Mouse (Mus musculus): ENCODE measurements around the gene Depdc5.
"Not testable (repeated sequence)": the region's sequence is repeated elsewhere in the genome, so short reads cannot be mapped to it uniquely, and the experiment has no call there.

Depdc5 gene

DNA sequence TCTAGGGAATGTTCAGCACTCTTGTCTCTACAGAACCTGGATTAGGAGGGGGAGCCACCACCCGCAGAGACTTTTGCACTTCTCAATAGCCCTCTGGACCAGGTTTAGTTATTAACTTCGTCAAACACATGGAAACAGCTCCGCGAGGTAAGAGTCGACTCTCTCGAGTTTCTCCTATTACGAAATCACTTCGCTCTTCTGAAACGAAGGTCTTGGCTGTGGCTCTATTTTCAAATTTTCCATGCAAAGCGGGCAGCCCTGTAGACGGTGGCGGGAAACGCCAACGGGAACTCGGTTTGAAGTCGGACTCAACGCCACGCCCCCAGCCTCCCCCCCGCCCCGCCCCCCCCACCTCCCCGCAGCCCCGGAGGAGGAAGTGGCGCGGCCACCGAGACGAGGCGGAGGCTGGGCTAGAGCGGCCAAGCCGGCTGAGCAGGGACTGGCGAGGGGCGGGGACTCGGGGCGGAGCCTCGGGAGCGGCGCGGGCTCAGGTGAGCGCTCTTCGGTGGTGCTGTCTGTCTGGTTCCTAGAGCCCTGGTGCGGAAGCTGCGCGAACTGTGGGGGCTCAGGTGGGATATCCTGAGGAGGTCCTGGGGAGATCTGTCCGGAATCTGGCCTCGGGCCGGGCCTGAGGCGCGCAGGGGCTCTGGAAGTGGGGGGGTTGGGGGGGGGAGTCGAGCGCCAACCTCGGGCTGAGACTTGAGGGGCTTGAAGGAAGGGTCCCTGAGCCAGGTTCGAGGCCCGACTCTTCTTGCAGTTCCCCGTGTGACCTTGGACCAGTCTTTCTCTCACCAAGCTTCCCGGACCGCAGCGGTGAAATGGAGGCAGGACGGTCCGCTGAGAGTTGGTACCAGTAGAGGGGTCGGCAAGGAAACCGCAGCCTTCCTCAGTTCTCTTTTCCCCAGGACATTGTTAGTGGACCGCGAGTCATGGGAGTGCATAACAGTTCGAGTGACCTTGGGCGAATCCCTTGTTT is at the start of gene Depdc5:
TSS of gene Depdc5 (plus strand) at position 449 of the 976 bp plus-strand sequence.
- in situ Hi-C loops (cut with MboI, MseI), result loop anchor here (10.0 kb wide), 1 partner anchor 1311 kb away; no protein-coding TSS in a partner anchor

DNA sequence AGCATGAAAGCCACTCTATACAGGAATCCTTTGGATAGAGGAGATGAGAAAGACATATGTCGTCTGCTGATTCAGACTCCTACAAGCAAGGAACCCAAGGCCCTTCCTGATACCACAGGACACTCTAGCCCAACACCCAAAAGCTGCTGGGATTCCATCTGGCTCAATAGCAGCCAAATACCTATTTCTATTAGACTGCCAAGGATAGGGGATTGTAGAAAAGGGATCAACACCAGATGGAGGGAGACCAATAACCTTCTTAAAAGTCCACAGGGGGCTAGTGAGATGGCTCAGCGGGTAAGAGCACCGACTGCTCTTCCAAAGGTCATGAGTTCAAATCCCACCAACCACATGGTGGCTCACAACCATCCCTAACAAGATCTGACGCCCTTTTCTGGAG is 48.1 kb upstream of the Depdc5 start:
- in situ Hi-C loops (cut with MboI, MseI), result no loop called here

DNA sequence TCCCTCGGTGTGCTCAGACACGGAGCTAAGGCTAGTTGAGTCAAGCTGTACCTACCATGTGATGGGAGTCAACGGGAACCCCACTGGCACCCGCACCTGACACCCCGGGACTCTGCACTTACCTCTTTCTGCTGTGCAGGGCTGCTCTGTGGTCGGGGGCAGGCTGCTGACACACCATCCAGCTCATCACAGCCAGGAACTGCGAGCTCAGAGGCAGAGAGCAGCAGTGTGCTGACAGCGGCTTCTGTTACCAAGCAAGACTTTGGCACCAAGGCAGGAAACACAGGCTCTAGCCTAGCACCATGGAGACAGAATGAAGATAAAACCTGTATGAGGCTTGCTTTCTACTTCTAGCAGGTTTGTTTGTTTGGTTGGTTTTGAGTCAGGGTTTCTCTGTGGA is 43.0 kb upstream of the Depdc5 start:
- in situ Hi-C loops (cut with MboI, MseI), result no loop called here

DNA sequence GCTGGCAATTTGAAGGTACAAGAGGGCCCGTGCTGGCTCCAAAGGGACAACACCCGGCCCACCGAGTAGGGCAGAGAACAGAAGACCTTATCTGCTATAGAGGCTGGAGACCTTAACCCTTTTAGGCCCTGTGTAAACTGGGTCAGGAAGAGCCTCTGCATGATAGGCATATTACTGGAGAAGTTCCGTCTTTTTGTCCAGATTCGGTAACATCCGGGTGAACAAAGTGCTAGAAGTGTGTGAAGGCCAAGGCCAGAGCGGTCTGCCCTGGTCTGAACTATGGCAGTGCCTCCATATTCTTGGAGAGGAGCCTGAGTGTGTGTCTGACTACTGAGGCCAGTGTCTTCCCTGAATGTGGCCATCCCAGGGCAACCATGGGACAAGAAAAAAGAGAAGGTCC is 36.5 kb upstream of the Depdc5 start, which contains the start of gene Gm20671:
TSS of gene Gm20671 (minus strand) at position 101 of the 400 bp plus-strand sequence.
- in situ Hi-C loops (cut with MboI, MseI), result no loop called here

DNA sequence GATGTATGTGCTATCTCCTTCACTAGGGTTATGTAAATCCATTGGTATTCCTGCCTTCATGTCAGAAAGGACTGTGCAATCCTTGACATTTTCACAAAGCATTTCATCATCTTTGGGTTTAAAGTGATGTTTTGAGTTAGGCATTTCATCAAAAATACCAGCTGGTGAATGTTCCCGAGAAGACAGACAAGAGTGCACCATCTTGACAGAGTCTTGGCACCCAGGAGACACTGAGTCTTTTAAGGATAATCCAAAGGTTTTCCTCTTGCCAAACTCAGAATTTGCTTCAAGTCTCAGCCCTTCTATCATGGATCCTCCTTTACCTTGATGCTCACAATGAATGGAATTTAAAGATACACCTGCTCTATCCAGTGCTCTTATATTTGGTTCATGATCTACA is 34.7 kb upstream of the Depdc5 start:
- in situ Hi-C loops (cut with MboI, MseI), result not testable (repeated sequence)

DNA sequence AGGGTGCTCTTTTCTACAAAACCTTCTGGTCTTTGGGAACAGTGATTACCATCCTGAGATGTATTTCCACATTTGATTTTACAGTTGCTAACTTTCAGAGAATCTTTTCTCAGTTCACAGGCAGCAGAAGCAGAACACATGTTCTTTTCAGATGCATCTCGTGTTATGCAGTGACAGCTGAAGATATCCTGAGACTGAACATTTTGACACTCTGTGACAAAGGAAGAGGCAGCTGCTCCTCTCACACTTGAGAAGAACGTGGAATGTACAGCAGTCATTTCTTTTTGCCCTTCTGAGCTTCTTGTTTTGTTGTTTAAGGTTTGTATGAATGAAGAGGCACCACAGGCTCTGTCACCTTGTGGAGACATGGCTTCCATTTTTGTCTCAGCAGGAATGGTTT is 33.4 kb upstream of the Depdc5 start:
- in situ Hi-C loops (cut with MboI, MseI), result no loop called here

DNA sequence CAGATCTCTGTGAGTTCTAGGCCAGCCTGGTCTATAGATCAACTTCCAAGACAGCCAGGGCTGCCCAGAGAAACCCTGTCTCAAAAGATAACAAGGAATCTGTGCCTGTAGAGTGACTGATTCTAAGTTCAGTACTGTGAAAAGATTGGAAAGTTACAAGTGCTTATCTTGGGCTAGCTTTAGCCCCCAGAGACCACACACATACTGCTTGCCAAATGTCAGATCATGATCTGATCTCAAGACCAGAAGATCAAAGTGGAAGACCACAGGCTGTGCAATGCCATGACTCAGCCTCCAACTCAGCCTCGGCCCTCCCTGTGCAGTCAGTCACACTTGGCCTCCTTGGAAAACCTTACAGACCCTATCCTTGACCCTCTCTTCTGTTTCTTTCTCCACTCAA is 29.0 kb upstream of the Depdc5 start:
- in situ Hi-C loops (cut with MboI, MseI), result no loop called here

DNA sequence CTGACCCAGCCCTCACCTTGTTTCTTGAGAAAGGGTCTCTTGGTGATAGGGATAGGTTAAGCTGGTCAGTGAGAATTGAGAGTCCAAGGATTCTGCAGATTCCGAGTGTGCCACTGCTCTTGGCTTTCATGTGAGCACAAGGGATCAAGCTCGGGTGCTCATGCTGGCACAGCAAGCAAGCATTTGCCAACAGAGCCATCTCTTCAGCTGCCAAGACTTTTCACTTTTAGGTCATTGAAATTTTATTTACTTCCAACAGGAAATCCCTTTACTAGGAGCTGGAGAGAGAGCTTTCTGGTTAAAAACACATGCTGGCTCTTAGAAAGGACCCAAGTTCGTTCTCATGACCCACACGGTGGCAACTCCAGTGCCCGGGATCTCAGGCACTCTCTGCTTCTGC is 26.5 kb upstream of the Depdc5 start:
- in situ Hi-C loops (cut with MboI, MseI), result no loop called here

DNA sequence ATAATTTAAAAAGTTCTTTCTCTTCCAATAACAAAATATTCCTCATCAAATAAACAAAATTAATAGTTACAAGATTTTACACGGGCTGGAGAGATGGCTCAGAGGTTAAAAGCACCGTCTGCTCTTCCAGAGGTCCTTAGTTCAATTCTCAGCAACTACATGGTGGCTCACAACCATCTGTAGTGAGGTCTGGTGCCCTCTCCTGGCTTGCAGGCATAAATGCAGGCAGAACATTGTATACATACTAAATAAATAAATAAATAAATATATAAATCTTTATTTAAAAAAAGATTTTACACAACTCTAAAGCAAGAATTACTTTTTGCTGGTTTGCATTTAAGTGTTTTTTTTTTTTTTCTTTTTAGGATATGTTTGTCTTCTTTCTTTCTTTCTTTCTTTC is 23.5 kb upstream of the Depdc5 start:
- in situ Hi-C loops (cut with MboI, MseI), result no loop called here

DNA sequence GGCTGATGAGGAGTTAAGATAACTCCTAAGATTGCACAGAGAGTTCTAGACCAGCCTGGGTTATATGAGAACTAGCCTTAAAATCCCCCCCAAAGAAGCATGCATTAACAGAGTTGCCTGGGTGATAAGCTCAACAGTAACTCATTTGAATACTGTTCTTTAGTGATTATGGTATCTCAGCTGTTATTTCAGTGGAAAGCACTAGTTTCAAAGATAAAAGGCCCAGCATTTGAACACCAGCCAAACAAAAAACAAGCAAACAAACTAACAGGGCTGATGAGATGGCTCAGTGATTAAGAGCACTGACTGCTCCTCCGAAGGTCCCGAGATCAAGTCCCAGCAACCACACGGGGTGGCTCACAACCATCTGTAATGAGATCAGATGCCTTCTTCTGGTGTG is 14.3 kb upstream of the Depdc5 start:
- in situ Hi-C loops (cut with MboI, MseI), result no loop called here

DNA sequence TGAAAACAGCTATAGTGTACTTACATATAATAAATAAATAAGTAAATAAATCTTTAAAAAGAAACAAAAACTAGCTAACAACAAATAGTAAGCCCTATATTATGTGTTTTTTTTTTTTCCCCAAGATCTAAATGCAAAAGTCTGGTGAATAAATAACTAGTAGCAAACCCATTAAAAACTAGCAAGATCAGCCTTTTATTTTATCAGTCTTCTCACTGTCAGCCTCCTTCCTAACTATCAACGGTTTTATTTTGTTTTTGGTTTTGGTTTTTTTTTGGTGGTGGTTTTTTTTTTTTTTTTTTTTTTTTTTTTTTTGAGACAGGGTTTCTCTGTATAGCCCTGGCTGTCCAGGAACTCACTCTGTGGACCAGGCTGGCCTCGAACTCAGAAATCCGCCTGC is 13.9 kb upstream of the Depdc5 start:
- in situ Hi-C loops (cut with MboI, MseI), result not testable (repeated sequence)

DNA sequence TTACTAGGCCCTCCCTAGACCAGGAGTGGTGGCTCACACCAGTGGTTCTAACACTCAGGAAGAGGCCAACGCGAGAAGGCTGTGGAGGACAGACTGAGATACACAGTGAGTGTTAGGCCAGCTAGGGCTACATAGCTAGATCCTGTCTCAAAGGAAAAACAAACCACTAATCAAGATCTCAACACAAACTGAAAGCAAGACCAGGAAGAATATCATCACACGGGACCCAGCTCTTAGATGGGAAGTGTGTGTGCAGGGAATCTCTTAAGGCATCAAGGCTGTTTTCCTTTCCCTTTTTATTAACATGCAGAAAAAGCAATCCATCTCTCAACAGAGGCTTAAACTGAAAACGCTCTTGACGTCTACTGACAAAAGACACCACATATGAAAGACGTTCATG is 11.5 kb upstream of the Depdc5 start:
- in situ Hi-C loops (cut with MboI, MseI), result no loop called here

DNA sequence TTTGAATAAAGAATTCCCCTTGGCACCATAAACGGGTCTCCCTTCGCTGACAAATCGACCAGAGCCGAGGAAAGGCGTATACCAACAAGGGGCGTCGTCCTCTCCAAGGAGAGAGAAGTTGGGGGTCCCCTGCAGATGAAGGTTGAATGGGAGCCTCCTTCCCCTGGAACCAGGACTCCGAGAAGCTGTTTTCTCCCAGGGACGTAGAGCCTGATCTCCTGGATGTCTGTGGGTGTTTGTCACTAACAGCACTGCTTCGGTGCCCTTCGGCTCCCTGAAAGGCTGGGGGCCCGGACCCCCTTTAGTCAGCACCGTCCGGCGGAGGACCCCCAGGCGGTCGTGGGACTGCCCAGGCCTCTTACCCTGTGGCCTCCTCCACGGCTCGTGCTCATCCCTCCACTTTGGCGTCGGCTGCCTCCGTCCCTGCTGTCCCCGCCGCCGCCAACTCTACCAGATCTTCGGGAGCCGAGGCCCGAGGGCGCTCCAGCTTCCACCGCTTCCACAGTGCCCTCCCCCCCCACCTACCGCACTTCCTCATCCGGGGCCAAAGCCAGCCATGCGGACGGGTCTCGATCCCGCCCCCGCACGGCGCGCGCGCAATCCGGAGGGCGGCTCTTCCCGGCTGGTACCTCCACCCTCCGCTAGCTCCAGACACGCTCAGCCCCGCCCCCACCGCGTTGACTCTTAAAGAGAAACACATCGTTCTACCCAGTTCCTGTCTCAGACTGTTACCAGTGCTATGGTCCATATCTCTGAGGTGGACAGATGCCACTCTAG is 9.6 kb upstream of the Depdc5 start, which contains the start of gene Prr14l:
TSS of gene Prr14l (minus strand) at position 526 of the 777 bp plus-strand sequence.
- in situ Hi-C loops (cut with MboI, MseI), result no loop called here

DNA sequence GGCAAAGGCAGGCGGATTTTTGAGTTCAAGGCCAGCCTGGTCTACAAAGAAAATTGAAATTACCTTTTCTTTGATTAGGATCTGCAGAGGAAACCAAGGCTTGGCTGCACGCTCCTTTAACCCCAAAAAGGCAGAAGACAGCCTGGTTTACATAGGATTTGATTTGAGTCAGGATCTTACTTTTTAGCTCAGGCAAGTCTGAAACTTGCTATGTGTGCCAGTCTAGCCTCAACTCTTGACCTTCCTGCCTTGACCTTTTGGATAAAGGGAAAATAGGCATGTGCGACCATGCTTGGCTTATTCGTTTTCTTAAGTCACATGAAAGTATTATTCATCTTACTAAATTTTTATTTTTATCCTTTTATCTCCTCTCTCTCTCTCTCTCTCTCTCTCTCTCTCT is 8.7 kb upstream of the Depdc5 start:
- in situ Hi-C loops (cut with MboI, MseI), result no loop called here

DNA sequence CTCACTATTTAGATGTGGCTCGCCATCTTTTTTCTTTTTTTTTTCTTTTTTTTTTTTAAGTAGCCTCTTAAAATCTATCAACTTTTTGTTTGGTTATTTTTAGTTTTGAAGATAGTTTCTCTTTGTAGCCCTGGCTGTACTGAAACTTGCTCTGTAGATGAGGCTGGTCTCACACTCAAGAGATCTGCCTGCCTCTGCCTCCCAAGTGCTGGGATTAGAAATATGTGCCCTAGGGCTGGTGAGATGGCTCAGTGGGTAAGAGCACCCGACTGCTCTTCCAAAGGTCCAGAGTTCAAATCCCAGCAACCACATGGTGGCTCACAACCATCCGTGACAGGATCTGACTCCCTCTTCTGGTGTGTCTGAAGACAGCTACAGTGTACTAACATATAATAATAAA is 8.2 kb upstream of the Depdc5 start:
- in situ Hi-C loops (cut with MboI, MseI), result not testable (repeated sequence)

DNA sequence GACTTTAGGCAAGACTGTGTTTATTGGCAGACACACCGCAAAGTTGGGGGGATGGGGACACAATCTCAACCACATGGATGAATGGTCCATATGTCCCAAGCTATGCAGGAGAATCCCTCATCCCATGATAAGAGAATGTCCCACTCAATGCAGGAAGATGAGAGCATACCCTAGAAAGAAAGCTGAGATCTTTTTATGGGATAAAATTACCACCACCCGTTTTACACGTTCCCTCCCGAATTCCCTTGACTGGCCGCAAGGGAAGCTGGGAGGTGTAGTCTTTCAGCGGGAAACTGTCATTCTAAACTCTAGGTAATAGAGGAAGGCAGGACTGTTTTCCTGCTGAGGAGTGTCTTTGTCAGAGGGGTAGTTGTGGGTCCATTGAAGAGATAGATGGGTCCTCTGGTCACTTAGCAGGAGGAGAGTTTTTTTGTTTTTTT is 5.7 kb upstream of the Depdc5 start:
- in situ Hi-C loops (cut with MboI, MseI), result no loop called here

DNA sequence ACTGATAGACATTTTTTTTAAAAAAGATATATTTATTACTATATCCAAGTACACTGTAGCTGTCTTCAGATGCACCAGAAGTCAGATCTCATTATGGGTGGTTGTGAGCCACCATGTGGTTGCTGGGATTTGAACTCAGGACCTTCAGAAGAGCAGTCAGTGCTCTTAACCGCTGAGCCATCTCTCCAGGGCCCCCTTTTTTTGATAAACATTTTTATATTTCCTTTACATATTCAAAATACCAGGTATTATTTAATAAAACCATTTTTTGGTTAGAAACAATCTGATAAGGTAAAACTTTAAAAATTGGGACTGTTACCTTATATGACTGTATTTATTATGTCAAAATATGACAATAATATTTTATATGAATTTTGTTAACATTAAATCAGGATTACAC is 2.4 kb upstream of the Depdc5 start:
- in situ Hi-C loops (cut with MboI, MseI), result loop anchor here (10.0 kb wide), 1 partner anchor 1314 kb away; no protein-coding TSS in a partner anchor

DNA sequence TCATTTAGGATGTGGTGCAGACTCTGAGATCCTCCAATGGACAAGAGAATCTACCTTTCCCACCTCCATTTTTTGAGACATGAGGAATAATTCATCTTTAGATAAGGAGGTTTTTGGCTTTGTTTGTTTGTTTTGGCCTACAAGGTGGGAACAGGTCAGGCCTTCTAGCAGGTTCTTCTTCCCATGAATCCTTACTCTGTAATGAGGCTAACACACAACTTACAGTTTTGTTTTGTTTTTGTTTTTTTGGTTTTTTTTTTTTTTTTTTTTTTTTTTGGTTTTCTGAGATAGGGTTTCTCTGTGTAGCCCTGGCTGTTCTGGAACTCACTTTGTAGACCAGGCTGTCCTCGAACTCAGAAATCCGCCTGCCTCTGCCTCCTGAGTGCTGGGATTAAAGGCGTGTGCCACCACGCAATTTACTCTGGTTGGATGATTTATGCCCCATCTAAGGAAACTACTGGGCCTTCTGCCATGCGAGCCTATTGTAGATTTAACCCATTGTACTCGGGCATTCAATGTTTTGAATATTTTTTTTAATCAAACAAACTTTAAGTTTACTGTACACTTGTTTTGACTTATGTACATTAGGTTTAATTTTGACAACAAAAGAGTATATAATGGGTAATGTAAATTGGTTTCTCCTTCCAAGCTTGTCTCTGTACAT is 900 bp upstream of the Depdc5 start:
- in situ Hi-C loops (cut with MboI, MseI), result loop anchor here (10.0 kb wide), 1 partner anchor 1312 kb away; no protein-coding TSS in a partner anchor

DNA sequence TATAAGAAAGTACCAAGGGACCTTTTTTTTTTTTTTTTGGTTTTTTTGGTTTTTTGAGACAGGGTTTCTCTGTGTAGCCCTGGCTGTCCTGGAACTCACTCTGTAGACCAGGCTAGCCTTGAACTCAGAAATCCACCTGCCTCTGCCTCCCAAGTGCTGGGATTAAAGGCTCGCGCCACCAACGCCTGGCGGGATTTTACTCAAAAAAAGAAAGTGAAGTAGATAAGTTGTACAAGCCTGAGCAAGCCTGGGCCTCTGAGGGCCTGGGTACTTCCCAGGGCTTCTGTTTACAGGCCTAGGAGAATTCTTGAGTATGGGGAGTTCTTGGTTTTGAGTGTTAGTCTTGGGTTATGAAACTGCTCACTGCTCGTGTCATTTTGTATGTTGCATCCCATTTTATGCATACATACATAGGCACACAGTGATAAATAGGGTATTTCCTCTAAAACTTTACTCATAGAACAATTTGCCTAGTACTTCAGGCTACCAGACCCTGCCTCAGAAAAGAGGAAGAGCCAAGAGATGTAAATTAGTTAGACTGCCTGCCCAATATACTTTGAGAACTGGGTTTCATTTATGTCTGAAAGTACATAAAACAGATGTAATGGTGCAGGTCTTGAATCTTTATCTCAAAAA is 6.0 kb downstream of the Depdc5 start:
- in situ Hi-C loops (cut with MboI, MseI), result loop anchor here (10.0 kb wide), 1 partner anchor 1305 kb away; no protein-coding TSS in a partner anchor

DNA sequence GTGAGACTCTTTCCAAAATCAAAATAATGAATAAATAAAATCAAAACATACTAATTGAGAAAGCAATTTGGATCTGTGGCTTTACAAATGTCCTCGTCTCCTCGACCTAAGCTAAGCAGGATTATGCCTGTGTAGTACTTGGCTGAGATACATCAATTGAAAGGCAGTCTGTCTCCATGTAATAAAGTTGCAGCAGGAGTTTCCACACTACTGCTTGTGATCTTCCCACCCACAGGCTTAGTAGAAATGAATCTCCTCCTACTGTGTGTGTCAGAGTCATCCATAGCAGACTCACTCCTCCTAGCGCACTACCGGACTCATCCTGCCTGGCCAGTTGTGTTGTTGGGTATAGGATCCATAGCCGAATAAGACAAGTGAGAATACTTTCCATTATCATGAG is 8.8 kb downstream of the Depdc5 start:
- in situ Hi-C loops (cut with MboI, MseI), result no loop called here

DNA sequence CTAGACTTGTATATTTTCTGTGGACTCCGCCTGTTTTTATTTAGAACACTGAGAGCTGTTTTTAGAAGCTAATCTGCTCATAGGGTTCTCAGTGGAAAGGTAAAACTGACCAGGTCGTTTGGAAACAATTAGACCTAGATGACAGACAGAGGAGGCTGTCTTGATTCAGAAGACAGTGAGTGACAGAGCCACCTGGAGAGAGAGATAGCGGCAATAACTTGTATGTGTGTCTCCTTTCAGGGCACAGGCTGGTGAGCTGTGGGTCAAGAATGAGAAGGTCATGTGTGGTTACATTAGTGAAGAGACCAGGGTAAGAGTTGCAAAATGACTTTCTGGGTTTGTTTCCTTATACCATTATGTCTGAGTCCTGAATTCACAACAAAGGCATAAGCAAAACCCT is 23.2 kb downstream of the Depdc5 start:
- in situ Hi-C loops (cut with MboI, MseI), result no loop called here
